Mouse (Mus musculus): Measurements from ENCODE around the gene Klf12. TPM values are rescaled to one million over a fixed set of nuclear protein-coding genes. Genes with fewer than 3 reads are reported as not detected.

Gene Klf12
- total and polyA plus RNA-seq, 2 experiments from 2014 or later: 26.7 to 61.1 TPM

DNA sequence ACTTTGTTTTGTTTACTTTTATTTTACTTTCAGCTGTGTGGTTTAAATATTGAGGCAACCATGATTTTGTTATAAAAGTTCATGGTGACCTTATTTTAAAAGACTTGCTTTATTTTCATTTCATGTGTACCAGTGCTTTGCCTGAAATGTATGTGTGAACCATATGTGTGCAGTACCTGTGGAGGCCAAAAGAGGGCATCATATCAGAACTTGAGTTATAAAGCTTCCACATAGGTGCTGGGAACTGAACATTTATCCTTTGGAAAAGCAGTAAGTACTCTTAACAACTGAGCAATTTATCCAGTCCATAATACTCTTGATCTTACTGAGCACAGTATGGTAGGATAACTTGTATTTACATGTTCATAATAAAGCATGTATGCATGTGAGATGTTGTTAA, 239.0 kb downstream of the Klf12 start:
- ATAC-seq (ENCODE audit: low FRiP score) (no peak), DNase-seq (ENCODE audit: low spot score) (no peak)
- Histone ChIP-seq H3K4me3 (ENCODE audit: low read depth, low read length) (no peak overlapping the region), H3K4me2 (ENCODE audit: low read depth, low read length, poor library complexity, severe bottlenecking) (no peak overlapping the region), H3K27me3 (ENCODE audit: insufficient read depth, low read length) (no peaks in the 10 kb centered on the region), H3K36me3 (ENCODE audit: insufficient read depth, low read length) (no peaks in the 10 kb centered on the region), H3K27ac (ENCODE audit: low read depth, low read length) (no peak overlapping the region), H3K9me3 (ENCODE audit: low read length) (no peaks in the 10 kb centered on the region), H3K9ac (replicated peaks; ENCODE audit: low read length, poor library complexity, severe bottlenecking) (no peak overlapping the region), H3K4me1 (ENCODE audit: insufficient read depth, low read length) (no peaks in the 10 kb centered on the region)
- no peak for TF ChIP-seq CTCF (IDR thresholded peaks at IDR 0.05)

DNA sequence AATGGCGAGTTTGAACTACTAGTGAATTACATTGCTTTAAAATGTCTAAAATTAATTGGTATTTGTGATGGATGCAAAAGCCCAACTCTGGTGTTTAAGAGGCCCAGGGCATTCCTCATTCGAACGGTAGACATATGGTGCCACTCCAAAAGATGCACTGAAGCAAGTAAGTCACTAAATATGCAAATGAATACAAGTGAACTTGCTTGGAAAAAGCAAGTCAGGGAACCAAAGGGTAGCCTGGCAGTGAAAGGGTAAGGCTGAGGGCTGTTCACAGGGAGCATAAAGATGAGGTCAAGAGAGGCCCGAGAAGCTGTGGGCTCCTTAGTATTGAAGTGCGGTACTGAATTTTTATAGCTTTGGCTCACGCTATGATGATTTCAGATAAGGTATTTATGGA, 242.7 kb downstream of the Klf12 start:
- Histone ChIP-seq H3K4me3 (ENCODE audit: low read depth, low read length) (no peak overlapping the region), H3K9me3 (ENCODE audit: low read length) (no peaks in the 10 kb centered on the region), H3K27me3 (ENCODE audit: insufficient read depth, low read length) (no peaks in the 10 kb centered on the region), H3K4me2 (ENCODE audit: low read depth, low read length, poor library complexity, severe bottlenecking) (no peak overlapping the region), H3K4me1 (ENCODE audit: insufficient read depth, low read length) (no peaks in the 10 kb centered on the region), H3K27ac (ENCODE audit: low read depth, low read length) (no peak overlapping the region), H3K9ac (replicated peaks; ENCODE audit: low read length, poor library complexity, severe bottlenecking) (no peak overlapping the region), H3K36me3 (ENCODE audit: insufficient read depth, low read length) (no peaks in the 10 kb centered on the region)
- no peak for TF ChIP-seq CTCF (IDR thresholded peaks at IDR 0.05)
- DNase-seq (ENCODE audit: low spot score) (no peak), ATAC-seq (ENCODE audit: low FRiP score) (no peak)
- WGBS: 66% methylated on average over 6 of the region's 6 CpGs

DNA sequence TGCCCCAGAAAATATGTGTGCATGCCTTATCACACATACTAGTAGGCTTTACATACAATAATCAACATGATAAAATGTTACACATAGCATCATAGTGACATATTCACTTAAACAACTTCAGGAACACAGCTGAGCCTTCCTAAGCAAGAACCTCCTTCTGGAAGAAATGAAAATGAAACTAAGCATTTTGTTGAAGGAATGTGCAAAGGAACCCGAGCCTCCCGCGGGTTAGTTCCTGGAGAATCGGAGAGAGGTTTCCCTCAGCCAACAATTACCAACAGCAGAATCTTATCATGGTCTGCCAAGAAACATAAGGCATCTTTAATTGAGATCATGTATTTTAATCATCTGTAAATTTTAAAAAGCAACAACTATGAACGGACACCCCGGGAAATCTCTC, 257.8 kb downstream of the Klf12 start:
- no peaks in the 10 kb centered on the region for H3K4me1 ChIP-seq (ENCODE audit: insufficient read depth, low read length)
- ATAC-seq (ENCODE audit: low FRiP score) (no peak), DNase-seq (ENCODE audit: low spot score) (no peak)
- no peaks in the 10 kb centered on the region for H3K9me3 ChIP-seq (ENCODE audit: low read length)
- H3K27ac ChIP-seq (ENCODE audit: low read depth, low read length): no peak overlapping the region
- no peak overlapping the region for H3K4me2 ChIP-seq (ENCODE audit: low read depth, low read length, poor library complexity, severe bottlenecking)
- peaks cover 5% of the 10 kb centered on the region; the same call in 1 of the 2 replicates for H3K36me3 ChIP-seq (ENCODE audit: insufficient read depth, low read length)
- 85% methylated on average over 6 of the region's 6 CpGs for WGBS
- no peak for TF ChIP-seq CTCF (IDR thresholded peaks at IDR 0.05)
- H3K27me3 ChIP-seq (ENCODE audit: insufficient read depth, low read length): no peaks in the 10 kb centered on the region
- H3K4me3 ChIP-seq (ENCODE audit: low read depth, low read length): no peak overlapping the region
- no peak overlapping the region for H3K9ac ChIP-seq (replicated peaks; ENCODE audit: low read length, poor library complexity, severe bottlenecking)

DNA sequence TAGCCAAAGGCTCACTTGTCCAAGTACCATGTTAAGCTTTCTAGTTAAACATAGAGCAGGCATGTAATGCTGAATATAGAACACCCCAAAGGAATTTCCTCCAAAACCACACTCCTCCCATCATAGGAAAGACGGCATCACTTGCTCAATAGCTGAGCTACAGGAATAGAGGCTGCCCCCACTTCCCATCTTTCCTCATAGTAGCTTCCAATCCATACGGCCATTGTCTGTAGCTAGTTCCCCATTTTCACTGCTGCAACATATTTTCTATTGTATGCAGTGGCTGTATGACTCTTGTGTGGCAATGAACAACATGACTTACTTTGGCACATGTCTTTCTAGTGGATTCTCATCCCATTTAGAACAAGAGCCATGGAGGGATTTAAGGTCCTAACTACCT, 267.3 kb downstream of the Klf12 start:
- no peak for TF ChIP-seq CTCF (IDR thresholded peaks at IDR 0.05)
- H3K9ac ChIP-seq (replicated peaks; ENCODE audit: low read length, poor library complexity, severe bottlenecking): no peak overlapping the region
- no peak overlapping the region for H3K27ac ChIP-seq (ENCODE audit: low read depth, low read length)
- no peaks in the 10 kb centered on the region for H3K9me3 ChIP-seq (ENCODE audit: low read length)
- H3K36me3 ChIP-seq (ENCODE audit: insufficient read depth, low read length): 0 out of 2 replicates have a peak, but pooled peaks cover 1% of the 10 kb centered on the region
- no peaks in the 10 kb centered on the region for H3K4me1 ChIP-seq (ENCODE audit: insufficient read depth, low read length)
- ATAC-seq (ENCODE audit: low FRiP score) (no peak), DNase-seq (ENCODE audit: low spot score) (no peak)
- H3K27me3 ChIP-seq (ENCODE audit: insufficient read depth, low read length): no peaks in the 10 kb centered on the region
- 96% methylated on average over 2 of the region's 2 CpGs for WGBS
- no peak overlapping the region for H3K4me3 ChIP-seq (ENCODE audit: low read depth, low read length)
- H3K4me2 ChIP-seq (ENCODE audit: low read depth, low read length, poor library complexity, severe bottlenecking): no peak overlapping the region

DNA sequence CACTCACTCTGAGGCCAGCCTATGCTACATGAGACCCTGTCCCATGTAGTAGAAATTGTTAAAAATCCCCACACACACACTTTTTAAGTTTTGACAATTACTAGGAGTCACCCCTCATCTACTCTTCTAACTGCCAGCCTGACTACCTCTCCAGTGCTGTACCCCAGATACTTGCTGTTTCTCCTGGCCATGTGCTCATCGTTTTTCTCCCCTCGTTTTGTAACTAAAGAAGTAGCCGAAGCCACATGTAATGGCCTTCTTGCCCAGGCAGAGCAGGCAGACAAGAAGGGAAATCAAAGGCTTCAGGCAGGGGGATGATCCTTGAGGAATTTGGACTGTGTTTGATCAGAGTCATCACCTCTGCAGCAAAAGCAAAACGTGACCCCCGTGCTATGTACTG, 274.0 kb downstream of the Klf12 start:
- Histone ChIP-seq H3K4me2 (ENCODE audit: low read depth, low read length, poor library complexity, severe bottlenecking) (no peak overlapping the region), H3K27ac (ENCODE audit: low read depth, low read length) (no peak overlapping the region), H3K4me1 (ENCODE audit: insufficient read depth, low read length) (no peaks in the 10 kb centered on the region), H3K9ac (replicated peaks; ENCODE audit: low read length, poor library complexity, severe bottlenecking) (no peak overlapping the region), H3K4me3 (ENCODE audit: low read depth, low read length) (no peak overlapping the region), H3K36me3 (ENCODE audit: insufficient read depth, low read length) (no peaks in the 10 kb centered on the region), H3K27me3 (ENCODE audit: insufficient read depth, low read length) (no peaks in the 10 kb centered on the region), H3K9me3 (ENCODE audit: low read length) (no peaks in the 10 kb centered on the region)
- 79% methylated on average over 5 of the region's 5 CpGs for WGBS
- TF ChIP-seq CTCF (IDR thresholded peaks at IDR 0.05): no peak
- DNase-seq (ENCODE audit: low spot score) (no peak), ATAC-seq (ENCODE audit: low FRiP score) (no peak)

DNA sequence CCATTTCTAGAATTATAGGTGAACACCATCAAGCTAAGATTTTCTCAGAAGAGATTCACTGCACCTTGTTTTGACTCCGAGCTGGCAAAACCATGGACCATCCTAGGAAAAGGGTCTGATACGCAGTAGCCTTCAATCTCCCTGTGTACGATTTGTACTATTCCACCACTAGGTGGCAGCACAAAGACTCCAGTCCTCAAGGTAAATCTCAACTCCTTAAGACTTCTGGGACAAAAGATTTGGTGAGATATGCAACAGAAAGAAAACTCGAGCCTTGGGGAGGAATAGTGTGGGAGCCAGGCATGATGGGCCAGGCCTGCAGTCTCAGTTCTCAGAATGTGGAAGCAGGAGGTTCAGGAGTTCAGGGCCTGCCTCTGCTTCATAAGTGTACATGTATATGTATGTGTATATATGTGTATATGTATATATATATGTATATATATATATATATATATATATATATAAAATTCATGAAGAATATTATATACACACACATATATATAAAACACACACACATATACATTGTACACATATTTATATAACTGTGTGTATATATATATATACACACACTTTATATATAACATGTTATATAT, 274.6 kb downstream of the Klf12 start:
- no peak overlapping the region for H3K4me3 ChIP-seq (ENCODE audit: low read depth, low read length)
- H3K36me3 ChIP-seq (ENCODE audit: insufficient read depth, low read length): no peaks in the 10 kb centered on the region
- H3K9ac ChIP-seq (replicated peaks; ENCODE audit: low read length, poor library complexity, severe bottlenecking): no peak overlapping the region
- DNase-seq (ENCODE audit: low spot score) (peak; percentile 76), ATAC-seq (ENCODE audit: low FRiP score) (no peak)
- TF ChIP-seq CTCF (IDR thresholded peaks at IDR 0.05): peak; percentile 73
- WGBS: 48% methylated on average over 4 of the region's 4 CpGs
- H3K4me1 ChIP-seq (ENCODE audit: insufficient read depth, low read length): no peaks in the 10 kb centered on the region
- no peak overlapping the region for H3K4me2 ChIP-seq (ENCODE audit: low read depth, low read length, poor library complexity, severe bottlenecking)
- no peak overlapping the region for H3K27ac ChIP-seq (ENCODE audit: low read depth, low read length)
- no peaks in the 10 kb centered on the region for H3K27me3 ChIP-seq (ENCODE audit: insufficient read depth, low read length)
- H3K9me3 ChIP-seq (ENCODE audit: low read length): no peaks in the 10 kb centered on the region
